Mouse (Mus musculus) lung, postnatal 25 days (tissue): ENCODE results near the gene Zfp330.
A peak's percentile ranks its signal among the peaks of the same experiment; 100 is the strongest.

ENCODE experiments used
- DNase-seq: peaks from one replicate; pipeline ENCODE4 v3.0.0; 2022; ENCODE audit warnings: low spot score

The Zfp330 gene

DNA sequence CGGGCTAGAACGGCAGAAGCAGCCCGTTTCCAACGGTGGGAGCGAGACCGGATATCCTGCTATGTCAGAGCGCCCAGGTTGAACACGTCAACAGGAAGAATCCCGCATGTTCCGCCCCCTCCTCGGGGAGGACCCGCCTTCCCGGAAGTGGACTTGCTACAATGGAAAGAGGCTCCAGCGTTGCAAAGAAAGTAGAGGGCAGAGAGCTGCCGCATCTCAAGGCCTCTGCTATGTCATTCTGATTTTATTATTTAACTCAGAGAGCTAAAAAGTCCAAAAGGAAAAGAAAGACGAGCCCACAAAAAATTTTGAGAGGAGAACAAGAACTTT is at the start of gene Zfp330:
Gene Zfp330 (minus strand): TSS at position 68 of the 330 bp plus-strand sequence.
- DNase-seq: peak; percentile 95

DNA sequence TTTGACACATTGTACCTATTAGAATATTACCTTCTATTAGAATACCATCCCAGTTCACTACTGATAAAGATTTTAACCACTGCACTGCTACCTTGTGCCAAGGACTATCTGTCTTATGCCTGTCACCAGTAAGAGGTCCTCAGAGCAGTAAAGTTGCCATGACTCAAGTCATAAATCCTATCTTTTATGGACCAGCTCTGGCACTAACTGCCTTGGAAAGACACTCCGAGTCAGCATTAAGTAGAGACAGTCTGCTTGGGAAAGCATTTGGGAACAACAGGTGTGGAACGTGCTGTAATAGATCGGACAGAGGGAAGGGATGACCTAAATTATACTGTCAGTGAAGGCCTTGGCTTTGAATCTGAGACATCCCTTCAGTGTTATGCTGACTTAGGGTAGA is 4.0 kb upstream of the Zfp330 start:
- DNase-seq: no peak

DNA sequence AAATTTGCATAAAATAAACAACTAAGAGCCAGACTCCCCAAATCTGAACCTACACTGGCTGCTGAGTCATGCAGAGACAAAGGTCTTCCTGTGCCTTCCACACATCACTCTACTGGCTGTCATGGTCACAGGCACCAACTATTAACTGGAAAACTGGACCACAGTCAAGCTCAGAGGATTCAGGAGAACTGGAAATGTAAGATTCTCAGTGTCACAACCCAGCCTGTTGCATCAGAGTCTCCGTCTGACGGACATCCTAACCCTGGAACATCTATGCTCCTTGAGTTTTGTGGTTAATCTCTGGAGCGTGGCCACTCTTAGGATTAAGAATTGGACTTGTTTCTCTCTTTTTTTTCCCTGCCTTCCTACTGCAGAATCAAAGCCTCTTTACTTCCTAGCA is 3.4 kb upstream of the Zfp330 start:
- DNase-seq: no peak

DNA sequence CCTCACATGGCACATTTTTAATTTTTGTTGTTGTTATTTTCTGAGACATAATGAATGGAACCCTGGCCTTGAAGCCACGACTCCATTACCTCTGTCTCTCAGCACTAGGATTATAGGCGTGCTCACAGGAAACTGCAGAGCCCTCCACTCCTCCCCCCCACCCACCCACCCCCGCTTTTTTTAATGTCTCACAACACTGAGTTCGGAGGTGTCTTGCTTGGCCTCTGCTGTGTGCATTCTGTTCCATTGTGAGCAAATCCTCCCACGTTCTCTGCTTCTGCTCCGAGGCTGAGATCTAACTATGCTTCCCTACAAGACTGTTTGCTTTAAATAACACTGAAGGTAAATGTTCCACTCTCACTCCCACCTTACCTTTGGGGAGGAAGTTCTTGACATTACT is 522 bp upstream of the Zfp330 start:
- DNase-seq: no peak

DNA sequence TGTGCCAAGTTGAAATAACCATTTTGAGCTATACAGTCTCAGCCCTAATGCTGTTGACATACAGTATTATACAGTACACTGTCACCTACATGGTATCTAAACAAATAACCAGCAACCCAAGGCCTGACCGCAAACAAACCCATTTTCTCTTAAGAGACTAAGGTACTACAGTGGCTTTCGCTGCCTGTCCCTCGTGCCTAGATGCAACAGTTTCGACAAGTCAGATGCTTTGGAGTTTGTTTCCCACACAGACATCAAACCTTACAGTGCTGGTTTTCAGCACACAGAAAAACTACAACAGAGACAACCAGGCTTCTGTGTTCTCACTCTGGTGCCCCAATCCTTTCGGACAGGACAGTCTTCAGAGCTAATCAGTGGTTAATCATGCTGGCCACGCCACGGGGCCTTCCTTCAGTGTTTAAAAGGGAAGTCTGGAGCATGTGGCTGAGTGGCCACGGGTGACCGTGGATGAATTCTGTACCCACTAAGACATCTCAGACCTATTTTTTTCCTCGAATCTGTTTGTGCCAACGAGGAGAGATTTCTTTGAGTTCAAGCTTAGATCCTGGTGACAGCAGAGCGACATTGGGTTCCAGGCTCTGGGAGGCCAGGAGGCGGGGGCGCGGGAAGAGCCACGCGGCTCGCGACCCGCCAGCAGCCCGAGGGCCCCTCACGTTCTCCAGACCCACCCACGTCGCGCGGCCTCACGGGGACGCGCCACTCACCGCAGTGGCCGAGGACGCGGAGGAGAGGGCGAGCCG is 448 bp downstream of the Zfp330 start:
- DNase-seq: no peak

DNA sequence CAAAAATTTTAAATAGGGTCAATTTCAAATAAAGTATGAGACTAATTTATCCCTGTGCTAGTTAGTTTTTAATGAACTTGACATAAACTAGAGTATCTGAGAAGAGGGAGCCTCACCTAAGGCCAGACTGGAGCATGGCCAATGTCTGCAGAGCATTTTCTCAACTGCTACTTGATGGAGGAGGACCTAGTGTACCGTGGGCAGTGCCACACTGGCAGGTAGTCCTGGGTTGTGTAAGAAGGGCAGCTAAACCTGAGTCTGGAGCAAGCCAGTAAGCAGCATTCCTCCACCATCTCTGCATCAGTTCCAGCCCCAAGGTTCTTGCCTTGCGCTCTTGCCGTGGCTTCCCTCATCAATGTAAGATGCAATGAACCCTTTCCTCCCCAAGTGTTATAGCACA is 3.1 kb downstream of the Zfp330 start:
- no peak for DNase-seq

DNA sequence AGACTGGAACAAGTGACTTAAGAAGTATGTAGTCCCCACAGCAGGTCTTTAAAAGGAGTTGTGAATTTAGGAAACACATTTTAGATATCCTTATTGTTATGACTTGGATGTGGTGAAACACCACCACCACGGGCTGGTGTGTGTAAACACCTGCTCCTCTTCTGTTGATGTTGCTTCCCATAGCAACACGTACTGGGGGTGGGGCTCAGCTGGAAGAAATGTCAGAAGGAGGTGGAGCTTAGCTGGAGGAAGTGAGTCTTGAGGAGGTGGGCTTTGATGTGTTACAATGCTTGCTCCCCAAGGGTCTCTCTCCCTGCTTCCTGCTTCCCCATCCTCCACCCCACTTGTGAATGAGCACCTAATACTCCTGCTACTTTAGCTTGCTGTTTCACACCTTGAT is 14.9 kb downstream of the Zfp330 start:
- no peak for DNase-seq

DNA sequence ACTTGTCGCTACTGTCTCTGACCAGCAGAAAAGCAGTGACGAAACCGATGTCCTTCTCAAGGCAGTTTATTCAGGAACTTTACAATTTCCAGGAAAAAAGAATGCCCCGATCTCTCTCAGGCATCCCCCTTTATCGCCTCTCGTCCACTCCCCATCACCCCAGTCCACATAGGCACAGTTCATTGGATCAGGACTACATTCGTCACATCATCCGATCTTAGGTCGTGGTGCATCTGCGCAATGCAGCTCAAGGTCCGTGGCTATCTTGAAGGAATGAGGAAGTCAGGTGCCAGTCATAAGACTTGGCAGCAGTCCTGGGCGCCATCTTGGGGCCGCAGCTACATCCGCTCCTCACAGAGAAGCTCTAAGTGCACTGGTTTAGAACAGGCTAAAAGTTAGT is 19.0 kb downstream of the Zfp330 start:
- DNase-seq: no peak

DNA sequence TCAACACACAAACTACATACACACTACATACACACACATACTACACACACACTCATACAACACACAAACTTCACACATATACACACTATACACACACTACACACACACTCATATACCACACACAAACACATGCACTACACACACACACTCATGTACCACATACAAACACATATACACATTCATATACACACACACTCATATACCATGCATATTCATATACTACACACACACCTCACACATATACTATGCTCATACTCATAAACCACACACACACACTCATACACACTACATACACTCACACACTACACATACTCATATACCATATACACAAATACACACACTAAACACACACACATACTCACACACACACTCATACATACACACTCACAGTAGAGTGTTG is 27.3 kb downstream of the Zfp330 start:
- no peak for DNase-seq

DNA sequence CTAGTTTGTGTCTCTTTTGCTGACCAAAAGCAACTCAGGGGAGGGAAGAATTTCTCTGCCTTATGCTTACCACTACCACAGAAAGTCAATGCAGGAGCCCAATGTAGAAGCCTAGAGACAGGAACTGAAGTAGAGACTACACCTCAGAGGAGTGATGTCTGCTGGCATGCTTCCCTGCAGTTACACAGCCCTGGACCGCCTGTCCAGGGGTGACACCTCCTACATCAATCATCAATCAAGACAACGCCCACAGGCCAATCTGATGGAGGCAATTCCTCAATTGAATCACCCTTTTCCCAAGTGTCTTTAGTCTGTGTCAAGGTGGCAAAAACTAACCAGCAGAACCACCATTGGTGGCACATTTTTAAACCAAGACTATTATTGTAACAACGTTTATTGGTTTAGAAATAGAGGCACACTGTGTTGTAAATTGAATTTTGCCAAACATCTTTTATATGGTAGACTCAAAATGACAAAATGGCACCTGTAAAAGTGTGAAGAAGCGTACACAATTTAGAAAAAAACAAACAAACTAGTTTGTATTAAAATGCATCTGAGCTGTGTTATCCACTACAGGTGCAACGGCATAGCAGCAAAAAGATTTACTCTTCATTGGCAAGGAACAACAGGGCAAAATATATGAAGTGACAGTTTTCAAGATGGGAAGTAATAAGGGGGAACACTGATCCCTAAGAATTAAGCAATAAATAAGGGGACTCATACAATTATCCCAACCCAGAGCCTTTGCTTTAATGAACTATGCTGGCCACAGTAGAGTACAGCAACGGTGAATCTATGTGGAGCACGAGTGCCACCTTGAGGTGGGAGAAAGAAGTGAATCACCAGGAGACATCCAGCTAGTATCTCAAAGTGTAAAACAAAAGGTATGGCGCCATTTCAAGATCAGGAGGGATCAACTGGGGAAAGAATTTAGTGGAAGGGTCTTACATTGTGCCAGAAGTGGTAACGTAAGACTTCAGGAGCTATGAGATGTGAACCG is 29.8 kb downstream of the Zfp330 start:
- peak; percentile 62 for DNase-seq
